Mouse (Mus musculus) testis, adult 2 months (tissue): ENCODE measurements around the gene Tnnt3. TPM values are rescaled to one million over a fixed set of nuclear protein-coding genes. Genes with fewer than 3 reads are reported as not detected.

Experiments used
- H3K27ac ChIP-seq: fragments of 200-500 bp; 2 replicates; pipeline ENCODE4 v1.5.1; 2012; ENCODE audit warnings: low read depth, low read length; ENCODE audit not compliant: control insufficient read depth, insufficient read depth
- H3K27me3 ChIP-seq: fragments of 200-500 bp; 2 replicates; pipeline ENCODE4 v1.6.1; 2012; ENCODE audit warnings: mild to moderate bottlenecking, low read length, moderate library complexity; ENCODE audit not compliant: control insufficient read depth, insufficient read depth
- H3K36me3 ChIP-seq: fragments of 200-500 bp; 2 replicates; pipeline ENCODE4 v1.6.1; 2012; ENCODE audit warnings: mild to moderate bottlenecking, low read length; ENCODE audit not compliant: control insufficient read depth, insufficient read depth
- H3K4me1 ChIP-seq: fragments of 200-500 bp; 2 replicates; pipeline ENCODE4 v1.6.1; 2012; ENCODE audit warnings: low read length; ENCODE audit not compliant: control insufficient read depth, insufficient read depth
- H3K4me3 ChIP-seq: fragments of 200-500 bp; 2 replicates; pipeline ENCODE4 v1.5.1; 2012; ENCODE audit warnings: low read depth, mild to moderate bottlenecking, low read length, moderate library complexity, mixed read lengths; ENCODE audit not compliant: control insufficient read depth
- CTCF ChIP-seq: fragments of 200-500 bp; IDR thresholded peaks from 2 replicates; pipeline ENCODE4 v1.5.1; 2012; ENCODE audit warnings: low read depth, mild to moderate bottlenecking, inconsistent platforms, low read length, moderate library complexity; ENCODE audit not compliant: control insufficient read depth, insufficient read depth, insufficient replicate concordance
- POLR2A ChIP-seq: fragments of 200-500 bp; IDR thresholded peaks from 2 replicates; pipeline ENCODE4 v1.6.1; 2012; ENCODE audit warnings: low read depth, mild to moderate bottlenecking, inconsistent platforms, low read length, moderate library complexity; ENCODE audit not compliant: control insufficient read depth
- polyA plus RNA-seq: library from polyadenylated mRNA; depleted of rRNA; stranded (reverse); fragments of >200 nt; gene quantifications from 2 replicates; pipeline ENCODE4 v1.2.3, GENCODE M21; 2012

Tnnt3 gene
- polyA plus RNA-seq, 1 experiment, result not detected

DNA sequence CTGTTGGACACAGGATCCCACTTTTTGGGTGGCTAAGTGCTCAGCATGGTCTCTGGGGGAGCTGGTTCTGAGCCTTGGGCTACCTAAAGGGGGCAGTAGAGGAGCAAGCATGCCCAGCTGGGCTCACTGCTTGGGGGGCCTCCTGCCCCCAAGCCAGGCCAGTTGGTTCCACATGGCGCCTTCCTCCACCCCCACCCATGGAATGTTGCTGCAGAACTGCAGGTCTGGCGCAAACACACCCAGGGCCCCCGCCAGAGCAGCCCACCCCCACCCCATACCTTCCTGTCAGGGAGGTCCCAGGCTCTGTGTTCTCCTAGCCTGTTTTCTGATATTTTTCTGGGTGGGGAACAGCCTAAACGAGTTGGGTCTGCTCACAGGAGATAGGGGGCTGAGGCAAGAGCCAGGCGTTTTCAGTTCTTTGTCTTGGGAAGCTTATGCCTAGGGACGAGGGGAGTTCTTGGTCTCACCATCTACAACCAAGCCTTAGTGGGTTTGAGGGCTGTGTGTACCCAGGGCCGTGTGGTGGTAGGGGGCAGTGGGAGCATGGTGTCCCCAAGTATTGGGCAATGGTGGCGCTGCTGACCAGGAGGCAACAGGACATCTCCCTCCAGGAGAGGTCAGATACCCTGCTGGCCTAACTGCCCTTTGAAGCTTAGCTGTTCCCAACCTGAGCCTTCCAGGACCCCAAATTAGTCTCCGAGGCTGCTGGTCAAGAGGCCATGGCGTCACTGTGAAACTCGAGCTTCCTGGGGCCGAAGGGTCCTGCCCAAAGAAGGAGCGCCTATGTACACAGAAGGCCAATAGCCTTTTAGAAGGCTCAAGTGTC lies 54.2 kb downstream of the Tnnt3 start:
- no peak overlapping the region for H3K4me3 ChIP-seq
- TF ChIP-seq CTCF, result no peak
- TF ChIP-seq POLR2A, result no peak
- H3K27ac ChIP-seq, result no peak overlapping the region
- no peaks in the 10 kb centered on the region for H3K36me3 ChIP-seq
- no peaks in the 10 kb centered on the region for H3K27me3 ChIP-seq
- peaks cover 7% of the 10 kb centered on the region for H3K4me1 ChIP-seq

DNA sequence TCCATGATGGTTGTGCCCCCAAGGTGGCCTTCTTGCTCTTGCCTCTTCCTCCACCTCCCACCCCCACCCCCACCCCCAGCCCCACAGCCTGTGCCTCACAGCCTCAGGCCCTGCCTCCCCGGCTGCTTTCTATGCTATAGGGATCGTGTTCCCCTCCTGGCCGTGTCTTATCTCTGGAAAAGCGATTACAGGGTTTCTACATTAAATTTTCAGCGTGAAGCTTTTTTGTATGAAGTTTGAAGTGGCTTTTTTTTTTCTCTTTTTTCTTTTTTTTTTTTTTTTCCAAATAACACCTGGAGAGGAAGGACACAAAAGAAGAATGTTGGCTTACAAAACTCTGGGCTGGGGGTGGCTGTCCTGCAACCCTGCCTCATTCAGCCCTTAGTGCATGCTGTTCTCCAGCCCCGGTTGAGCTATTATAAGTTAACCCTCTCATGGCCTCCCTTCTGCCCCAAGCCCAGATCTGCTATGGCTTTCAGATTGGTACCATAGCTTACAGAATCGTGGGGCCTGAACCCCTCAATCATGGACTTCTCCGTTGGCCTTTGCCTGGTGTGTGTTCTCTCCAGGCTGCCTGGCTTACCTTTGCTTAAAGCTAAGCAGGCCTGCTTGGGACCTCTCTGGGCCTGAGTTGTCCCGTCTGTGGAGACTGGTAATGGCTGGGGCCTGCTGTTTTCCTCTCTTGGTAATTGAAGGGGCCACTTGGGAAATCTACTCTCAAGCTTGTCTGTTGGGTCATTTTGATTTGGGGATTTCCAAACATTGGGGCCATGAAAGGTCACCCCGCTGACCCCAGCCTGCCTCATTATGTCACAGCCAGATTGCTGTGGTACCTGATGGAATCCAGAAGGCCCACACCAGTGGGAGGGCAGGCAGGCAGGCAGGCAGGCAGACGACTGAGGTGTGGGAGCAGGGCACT lies 55.0 kb downstream of the Tnnt3 start:
- Histone ChIP-seq H3K4me1 (peaks cover 7% of the 10 kb centered on the region), H3K36me3 (no peaks in the 10 kb centered on the region), H3K4me3 (no peak overlapping the region), H3K27ac (no peak overlapping the region), H3K27me3 (no peaks in the 10 kb centered on the region)
- TF ChIP-seq CTCF, result no peak
- no peak for TF ChIP-seq POLR2A

DNA sequence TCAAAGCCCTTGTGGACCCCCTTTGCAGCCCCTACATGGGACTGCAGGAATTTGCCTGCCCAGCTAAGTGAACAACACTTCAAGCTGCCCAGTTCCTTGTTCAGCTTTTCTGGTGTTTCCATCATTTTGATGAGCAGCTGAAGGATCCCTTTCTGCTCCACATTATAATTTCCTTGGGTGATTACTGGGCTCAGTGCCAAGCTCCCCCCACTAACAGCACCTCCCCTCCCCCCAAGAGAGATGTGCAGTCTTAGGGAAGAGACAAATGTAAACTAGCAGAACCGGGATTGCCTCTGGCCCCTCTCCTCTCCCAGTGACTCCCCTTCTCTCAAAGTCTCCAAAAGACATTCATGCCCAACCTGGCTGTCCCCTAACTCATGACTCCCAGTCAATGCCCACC lies 56.0 kb downstream of the Tnnt3 start:
- no peaks in the 10 kb centered on the region for H3K27me3 ChIP-seq
- peaks cover 7% of the 10 kb centered on the region for H3K4me1 ChIP-seq
- H3K27ac ChIP-seq, result no peak overlapping the region
- no peak for TF ChIP-seq CTCF
- H3K4me3 ChIP-seq, result no peak overlapping the region
- H3K36me3 ChIP-seq, result no peaks in the 10 kb centered on the region

DNA sequence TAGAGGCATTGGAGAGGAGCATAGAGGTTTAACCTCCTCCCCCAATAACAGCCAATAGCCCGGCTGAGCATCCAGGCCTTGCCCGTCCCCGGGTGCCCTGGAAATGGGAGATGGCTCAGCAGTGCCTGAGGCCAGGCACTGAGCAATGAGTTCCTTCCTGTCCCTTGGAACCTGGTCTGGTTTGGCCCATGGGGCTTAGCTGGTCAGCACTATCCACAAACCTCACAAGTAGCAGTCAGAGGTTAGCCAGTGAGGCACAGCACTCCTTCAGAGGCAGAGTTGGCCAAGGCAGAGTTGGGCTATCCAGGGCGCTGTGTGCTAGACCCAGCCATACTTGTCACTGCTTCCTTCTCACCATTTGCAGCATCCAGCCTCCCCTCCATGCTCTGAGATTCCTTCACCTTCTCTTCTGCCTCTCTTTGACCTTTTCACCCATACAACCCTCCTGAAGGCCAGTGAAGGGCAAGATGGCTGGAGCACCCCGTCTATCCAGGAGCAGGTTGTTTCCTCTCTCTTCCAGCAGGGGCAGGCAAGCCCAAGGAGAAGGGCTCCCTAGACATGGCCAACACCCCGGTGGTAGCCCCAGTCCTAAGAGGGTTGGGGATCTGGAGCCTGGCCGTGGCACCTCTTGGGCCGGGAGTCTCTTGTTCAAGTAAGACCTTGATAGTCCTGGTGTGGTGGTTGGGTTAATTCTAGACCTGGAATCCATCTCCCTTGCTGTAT lies 56.9 kb downstream of the Tnnt3 start:
- Histone ChIP-seq H3K4me1 (peaks cover 7% of the 10 kb centered on the region), H3K27me3 (no peaks in the 10 kb centered on the region), H3K27ac (no peak overlapping the region), H3K4me3 (no peak overlapping the region), H3K36me3 (no peaks in the 10 kb centered on the region)
- no peak for TF ChIP-seq CTCF
- no peak for TF ChIP-seq POLR2A

DNA sequence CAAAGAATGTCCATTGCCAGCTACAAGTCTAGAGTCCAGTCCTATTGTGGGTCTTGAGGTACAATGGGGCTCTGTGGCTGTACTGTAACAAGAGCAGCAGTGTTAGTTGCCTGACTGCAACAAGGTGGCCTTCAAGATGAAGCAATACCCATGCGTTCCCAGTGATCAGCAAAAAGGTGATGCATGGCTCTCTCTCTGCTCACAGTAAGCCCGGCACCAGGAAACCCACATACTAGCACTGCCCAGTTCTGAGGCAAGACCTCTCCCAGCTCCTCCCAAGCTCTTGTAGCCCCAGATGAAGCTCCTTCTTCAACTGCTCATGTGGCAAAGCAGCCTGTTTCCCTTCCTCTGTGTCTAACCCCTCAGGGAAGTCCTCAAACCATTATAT lies 57.4 kb downstream of the Tnnt3 start:
- Histone ChIP-seq H3K36me3 (no peaks in the 10 kb centered on the region), H3K4me1 (peaks cover 7% of the 10 kb centered on the region), H3K27me3 (no peaks in the 10 kb centered on the region), H3K27ac (no peak overlapping the region), H3K4me3 (no peak overlapping the region)
- TF ChIP-seq CTCF (no peak), POLR2A (no peak)

DNA sequence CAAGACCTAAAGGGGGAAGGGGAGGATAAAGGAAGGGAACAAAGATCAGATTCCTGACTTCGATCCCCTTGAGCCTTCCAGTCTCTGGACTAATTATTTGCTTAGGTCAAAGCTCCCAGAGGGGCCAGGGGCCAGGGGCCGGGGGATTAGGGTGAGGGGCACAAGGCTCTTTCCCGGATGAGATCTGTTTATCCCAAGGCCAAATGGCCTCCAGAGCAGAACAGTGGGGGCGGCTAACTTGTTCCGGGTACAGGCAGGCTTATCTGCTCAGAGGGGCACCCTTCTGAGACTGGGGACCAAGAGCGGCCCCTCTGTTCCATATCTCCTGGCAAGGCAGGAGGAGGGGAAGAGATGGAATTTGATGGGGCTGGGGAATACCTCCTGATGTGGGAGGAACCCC lies 59.1 kb downstream of the Tnnt3 start:
- peaks cover 3% of the 10 kb centered on the region for H3K4me1 ChIP-seq
- H3K27me3 ChIP-seq, result no peaks in the 10 kb centered on the region
- H3K4me3 ChIP-seq, result no peak overlapping the region
- TF ChIP-seq POLR2A (no peak), CTCF (no peak)
- no peak overlapping the region for H3K27ac ChIP-seq
- no peaks in the 10 kb centered on the region for H3K36me3 ChIP-seq
